Mouse (Mus musculus): ENCODE measurements around the gene Itih4.

Itih4 gene

GRCm38 (mm10) chr14:30861421-30862125 is 24.7 kb upstream of the Itih4 start:
- Histone ChIP-seq H3K36me3 (ENCODE audit: insufficient read depth, low read length) (peaks cover 35% of the 10 kb centered on the region), H3K9me3 (ENCODE audit: low read length) (no peaks in the 10 kb centered on the region), H3K4me3 (replicated peaks; ENCODE audit: low read length) (peak overlapping the region; percentile 32; the same call in 1 of the 2 replicates), H3K4me1 (replicated peaks; ENCODE audit: low read depth, low read length) (peaks cover 17% of the 10 kb centered on the region), H3K27me3 (ENCODE audit: insufficient read depth, low read length) (no peaks in the 10 kb centered on the region)
- TF ChIP-seq NANOG (IDR thresholded peaks at IDR 0.05; ENCODE audit: borderline replicate concordance, low read length) (no peak), CTCF (conservative IDR thresholded peaks at IDR 0.05; ENCODE audit: low read length) (no peak), POU5F1 (IDR thresholded peaks at IDR 0.05; ENCODE audit: borderline replicate concordance, low read length) (no peak)

GRCm38 (mm10) chr14:30862368-30862767 is 23.9 kb upstream of the Itih4 start:
- TF ChIP-seq NANOG (IDR thresholded peaks at IDR 0.05; ENCODE audit: borderline replicate concordance, low read length) (no peak), POU5F1 (IDR thresholded peaks at IDR 0.05; ENCODE audit: borderline replicate concordance, low read length) (no peak), CTCF (conservative IDR thresholded peaks at IDR 0.05; ENCODE audit: low read length) (no peak)

GRCm38 (mm10) chr14:30865311-30865710 is 21.0 kb upstream of the Itih4 start:
- Histone ChIP-seq H3K9me3 (ENCODE audit: low read length) (no peaks in the 10 kb centered on the region), H3K4me3 (replicated peaks; ENCODE audit: low read length) (no peak overlapping the region), H3K36me3 (ENCODE audit: insufficient read depth, low read length) (peaks cover 53% of the 10 kb centered on the region), H3K27me3 (ENCODE audit: insufficient read depth, low read length) (no peaks in the 10 kb centered on the region), H3K4me1 (replicated peaks; ENCODE audit: low read depth, low read length) (peaks cover 39% of the 10 kb centered on the region)
- TF ChIP-seq CTCF (conservative IDR thresholded peaks at IDR 0.05; ENCODE audit: low read length) (peak; percentile 38), POU5F1 (IDR thresholded peaks at IDR 0.05; ENCODE audit: borderline replicate concordance, low read length) (no peak)

More at GRCm38 (mm10) chr14:30862368-30862767, 23.9 kb upstream of the Itih4 start:
- Histone ChIP-seq H3K27me3 (ENCODE audit: insufficient read depth, low read length) (no peaks in the 10 kb centered on the region), H3K4me1 (replicated peaks; ENCODE audit: low read depth, low read length) (peaks cover 19% of the 10 kb centered on the region), H3K4me3 (replicated peaks; ENCODE audit: low read length) (no peak overlapping the region), H3K9me3 (ENCODE audit: low read length) (no peaks in the 10 kb centered on the region), H3K36me3 (ENCODE audit: insufficient read depth, low read length) (peaks cover 41% of the 10 kb centered on the region)

- H3K36me3 ChIP-seq (ENCODE audit: insufficient read depth, low read length) = peaks cover 60% of the 10 kb centered on the region
Observed at GRCm38 (mm10) chr14:30867042-30867441, 19.2 kb upstream of the Itih4 start.

GRCm38 (mm10) chr14:30868826-30869225 is 17.4 kb upstream of the Itih4 start:
- Histone ChIP-seq H3K27me3 (ENCODE audit: insufficient read depth, low read length) (no peaks in the 10 kb centered on the region), H3K9me3 (ENCODE audit: low read length) (no peaks in the 10 kb centered on the region)
- TF ChIP-seq POU5F1 (IDR thresholded peaks at IDR 0.05; ENCODE audit: borderline replicate concordance, low read length) = no peak
- no peak for TF ChIP-seq NANOG (IDR thresholded peaks at IDR 0.05; ENCODE audit: borderline replicate concordance, low read length)
- TF ChIP-seq CTCF (conservative IDR thresholded peaks at IDR 0.05; ENCODE audit: low read length) = no peak

More at GRCm38 (mm10) chr14:30867042-30867441, 19.2 kb upstream of the Itih4 start:
- no peak for TF ChIP-seq NANOG (IDR thresholded peaks at IDR 0.05; ENCODE audit: borderline replicate concordance, low read length)
- peak; percentile 94 for TF ChIP-seq CTCF (conservative IDR thresholded peaks at IDR 0.05; ENCODE audit: low read length)
- Histone ChIP-seq H3K9me3 (ENCODE audit: low read length) (no peaks in the 10 kb centered on the region), H3K27me3 (ENCODE audit: insufficient read depth, low read length) (no peaks in the 10 kb centered on the region), H3K4me3 (replicated peaks; ENCODE audit: low read length) (no peak overlapping the region), H3K4me1 (replicated peaks; ENCODE audit: low read depth, low read length) (peaks cover 38% of the 10 kb centered on the region)

GRCm38 (mm10) chr14:30869391-30869801 is 16.9 kb upstream of the Itih4 start:
- H3K9me3 ChIP-seq (ENCODE audit: low read length) = no peaks in the 10 kb centered on the region
- TF ChIP-seq CTCF (conservative IDR thresholded peaks at IDR 0.05; ENCODE audit: low read length) (no peak), NANOG (IDR thresholded peaks at IDR 0.05; ENCODE audit: borderline replicate concordance, low read length) (no peak), POU5F1 (IDR thresholded peaks at IDR 0.05; ENCODE audit: borderline replicate concordance, low read length) (no peak)
- H3K4me1 ChIP-seq (replicated peaks; ENCODE audit: low read depth, low read length) = peaks cover 37% of the 10 kb centered on the region
- H3K36me3 ChIP-seq (ENCODE audit: insufficient read depth, low read length) = peaks cover 69% of the 10 kb centered on the region
- H3K27me3 ChIP-seq (ENCODE audit: insufficient read depth, low read length) = no peaks in the 10 kb centered on the region
- peak overlapping the region; percentile 42 for H3K4me3 ChIP-seq (replicated peaks; ENCODE audit: low read length)

More at GRCm38 (mm10) chr14:30868826-30869225, 17.4 kb upstream of the Itih4 start:
- peaks cover 69% of the 10 kb centered on the region for H3K36me3 ChIP-seq (ENCODE audit: insufficient read depth, low read length)
- peaks cover 37% of the 10 kb centered on the region for H3K4me1 ChIP-seq (replicated peaks; ENCODE audit: low read depth, low read length)
- no peak overlapping the region for H3K4me3 ChIP-seq (replicated peaks; ENCODE audit: low read length)

GRCm38 (mm10) chr14:30870206-30871147 is 15.8 kb upstream of the Itih4 start:
- no peak overlapping the region; the same call in 1 of the 2 replicates for H3K4me3 ChIP-seq (replicated peaks; ENCODE audit: low read length)
- no peaks in the 10 kb centered on the region for H3K9me3 ChIP-seq (ENCODE audit: low read length)
- peaks cover 40% of the 10 kb centered on the region for H3K4me1 ChIP-seq (replicated peaks; ENCODE audit: low read depth, low read length)

GRCm38 (mm10) chr14:30874095-30874700 is 12.1 kb upstream of the Itih4 start:
- TF ChIP-seq POU5F1 (IDR thresholded peaks at IDR 0.05; ENCODE audit: borderline replicate concordance, low read length) (no peak), CTCF (conservative IDR thresholded peaks at IDR 0.05; ENCODE audit: low read length) (no peak), NANOG (IDR thresholded peaks at IDR 0.05; ENCODE audit: borderline replicate concordance, low read length) (no peak)
- Histone ChIP-seq H3K36me3 (ENCODE audit: insufficient read depth, low read length) (peaks cover 41% of the 10 kb centered on the region), H3K27me3 (ENCODE audit: insufficient read depth, low read length) (no peaks in the 10 kb centered on the region), H3K4me3 (replicated peaks; ENCODE audit: low read length) (no peak overlapping the region), H3K4me1 (replicated peaks; ENCODE audit: low read depth, low read length) (peaks cover 47% of the 10 kb centered on the region), H3K9me3 (ENCODE audit: low read length) (no peaks in the 10 kb centered on the region)

More at GRCm38 (mm10) chr14:30870206-30871147, 15.8 kb upstream of the Itih4 start:
- TF ChIP-seq CTCF (conservative IDR thresholded peaks at IDR 0.05; ENCODE audit: low read length) (no peak), POU5F1 (IDR thresholded peaks at IDR 0.05; ENCODE audit: borderline replicate concordance, low read length) (no peak), NANOG (IDR thresholded peaks at IDR 0.05; ENCODE audit: borderline replicate concordance, low read length) (no peak)
- H3K36me3 ChIP-seq (ENCODE audit: insufficient read depth, low read length) = peaks cover 63% of the 10 kb centered on the region
- no peaks in the 10 kb centered on the region for H3K27me3 ChIP-seq (ENCODE audit: insufficient read depth, low read length)
